Mouse (Mus musculus): ENCODE results near the gene Olfr368. TPM values are rescaled to one million over a fixed set of nuclear protein-coding genes. Genes with fewer than 3 reads are reported as not detected.

Olfr368 gene
- polyA plus RNA-seq (2012; rRNA removed): not detected in 2 replicates

GRCm38 (mm10) chr2:37326215-37326614 is at the start of gene Olfr368:
Gene Olfr368 (plus strand): TSS chr2:37326515.

DNA sequence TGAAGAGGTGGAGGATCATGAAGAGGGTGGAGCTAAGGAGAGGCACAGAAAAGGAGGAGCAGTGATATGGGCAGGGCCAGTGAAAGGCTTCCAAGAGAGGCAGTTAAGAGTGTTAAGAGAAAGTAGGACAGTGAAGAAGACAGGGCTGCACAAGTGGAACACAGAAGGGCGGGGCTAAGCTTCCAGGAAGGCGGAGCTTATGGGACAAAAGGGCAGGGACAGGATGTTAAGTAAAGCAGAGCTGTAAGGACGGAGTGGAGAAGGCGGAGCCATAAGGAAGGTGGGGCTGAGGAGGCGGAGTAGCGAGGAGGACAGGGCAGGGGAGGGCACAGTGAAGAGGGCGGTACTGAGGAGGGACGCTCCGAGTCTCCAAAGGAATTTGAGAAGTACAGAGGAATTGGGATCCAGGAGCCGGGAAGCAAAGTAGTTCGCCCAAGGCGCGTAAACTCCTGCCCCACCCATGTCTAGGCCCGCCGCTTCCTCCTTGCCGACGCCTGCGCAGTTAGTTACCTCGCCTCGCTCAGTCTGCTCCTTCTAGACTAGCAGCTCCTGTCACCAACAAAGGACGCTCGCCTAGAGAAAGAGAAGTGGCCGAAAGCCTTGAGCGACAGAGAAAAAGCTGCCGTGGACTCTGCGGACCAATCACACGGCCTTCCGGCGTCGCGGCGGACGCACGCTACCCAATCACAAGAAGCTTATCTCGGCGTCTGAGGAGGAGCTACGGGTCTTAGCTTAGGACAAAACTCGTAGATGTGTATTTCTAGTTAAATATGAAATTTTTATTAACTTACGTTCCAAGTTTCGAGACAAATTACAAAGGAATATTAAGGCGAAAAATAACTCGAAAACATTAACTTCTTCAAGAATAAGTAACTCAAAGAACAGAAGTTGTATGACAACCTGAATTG is 32.6 kb downstream of the Olfr368 start, which contains the start of gene Pdcl:
TSS of gene Pdcl (minus strand) at position 700 of the 908 bp plus-strand sequence.

Other genes with a start within 250 kb of the Olfr368 start
- gene Olfr361, start 237.2 kb upstream of the Olfr368 start, polyA plus RNA-seq (2012; rRNA removed): not detected in 2 replicates
- not detected in 2 replicates for gene Olfr362, start 208.6 kb upstream of the Olfr368 start, polyA plus RNA-seq (2012; rRNA removed)
- not detected in 2 replicates for gene Olfr364-ps1, start 187.2 kb upstream of the Olfr368 start, polyA plus RNA-seq (2012; rRNA removed)
- not detected in 2 replicates for gene Olfr365, start 138.3 kb upstream of the Olfr368 start, polyA plus RNA-seq (2012; rRNA removed)
- gene Olfr366, start 114.9 kb upstream of the Olfr368 start, polyA plus RNA-seq (2012; rRNA removed): not detected in 2 replicates
- gene Pdcl, start 32.8 kb downstream of the Olfr368 start, polyA plus RNA-seq (2012; rRNA removed): 10.4 and 11.4 TPM in 2 replicates
- gene Rc3h2, start 96.4 kb downstream of the Olfr368 start, polyA plus RNA-seq (2012; rRNA removed): 4.4 and 7.3 TPM in 2 replicates
- gene Zbtb26, start 116.6 kb downstream of the Olfr368 start, polyA plus RNA-seq (2012; rRNA removed): 2.8 and 3.5 TPM in 2 replicates
- 1.4 and 1.6 TPM in 2 replicates for gene Zbtb6, start 116.7 kb downstream of the Olfr368 start, polyA plus RNA-seq (2012; rRNA removed)
- 6.7 and 7.3 TPM in 2 replicates for gene Rabgap1, start 116.8 kb downstream of the Olfr368 start, polyA plus RNA-seq (2012; rRNA removed)
- 0.20 and 0.23 TPM in 2 replicates for gene Gpr21, start 189.8 kb downstream of the Olfr368 start, polyA plus RNA-seq (2012; rRNA removed)